Mouse (Mus musculus): ENCODE data around the gene Smarcad1. TPM values are rescaled to one million over a fixed set of nuclear protein-coding genes. Genes with fewer than 3 reads are reported as not detected.

The Smarcad1 gene
- polyA plus RNA-seq, 1 experiment, result 3.9 TPM

GRCm38 (mm10) chr6:65140082-65140749 lies 97.8 kb downstream of the Smarcad1 start:
- no peak for TF ChIP-seq POLR2A (IDR thresholded peaks at IDR 0.05; ENCODE audit: low read depth, low read length)
- Histone ChIP-seq H3K4me1 (ENCODE audit: control insufficient read depth, insufficient read depth, insufficient read length, low read length) (no peaks in the 10 kb centered on the region; the same call in 1 of the 2 replicates), H3K27me3 (ENCODE audit: control insufficient read depth, insufficient read depth, low read length) (no peaks in the 10 kb centered on the region), H3K36me3 (ENCODE audit: control insufficient read depth, insufficient read depth, low read length) (no peaks in the 10 kb centered on the region), H3K4me3 (ENCODE audit: low read depth, low read length) (no peak overlapping the region), H3K27ac (ENCODE audit: insufficient read depth, low read depth, low read length) (no peak overlapping the region)
- 75% methylated on average over 5 of the region's 5 CpGs for WGBS

GRCm38 (mm10) chr6:65140750-65141243 lies 98.4 kb downstream of the Smarcad1 start:
- H3K36me3 ChIP-seq (ENCODE audit: control insufficient read depth, insufficient read depth, low read length), result no peaks in the 10 kb centered on the region
- 61% methylated on average over 6 of the region's 6 CpGs for WGBS

GRCm38 (mm10) chr6:65142316-65142715 lies 99.9 kb downstream of the Smarcad1 start:
- no peak overlapping the region for H3K27ac ChIP-seq (ENCODE audit: insufficient read depth, low read depth, low read length)
- no peaks in the 10 kb centered on the region for H3K27me3 ChIP-seq (ENCODE audit: control insufficient read depth, insufficient read depth, low read length)
- H3K4me1 ChIP-seq (ENCODE audit: control insufficient read depth, insufficient read depth, insufficient read length, low read length), result no peaks in the 10 kb centered on the region; the same call in 1 of the 2 replicates
- WGBS, result 86% methylated on average over 1 of the region's 1 CpGs
- no peaks in the 10 kb centered on the region for H3K36me3 ChIP-seq (ENCODE audit: control insufficient read depth, insufficient read depth, low read length)
- H3K4me3 ChIP-seq (ENCODE audit: low read depth, low read length), result no peak overlapping the region
- no peak for TF ChIP-seq CTCF (IDR thresholded peaks at IDR 0.05; ENCODE audit: extremely low read depth, insufficient read length, insufficient replicate concordance, low read depth, low read length)
- no peak for TF ChIP-seq POLR2A (IDR thresholded peaks at IDR 0.05; ENCODE audit: low read depth, low read length)

More at GRCm38 (mm10) chr6:65140750-65141243, 98.4 kb downstream of the Smarcad1 start:
- no peak overlapping the region for H3K27ac ChIP-seq (ENCODE audit: insufficient read depth, low read depth, low read length)
- no peak overlapping the region for H3K4me3 ChIP-seq (ENCODE audit: low read depth, low read length)
- no peak for TF ChIP-seq POLR2A (IDR thresholded peaks at IDR 0.05; ENCODE audit: low read depth, low read length)
- TF ChIP-seq CTCF (IDR thresholded peaks at IDR 0.05; ENCODE audit: extremely low read depth, insufficient read length, insufficient replicate concordance, low read depth, low read length), result no peak
- H3K27me3 ChIP-seq (ENCODE audit: control insufficient read depth, insufficient read depth, low read length), result no peaks in the 10 kb centered on the region
- no peaks in the 10 kb centered on the region; the same call in 1 of the 2 replicates for H3K4me1 ChIP-seq (ENCODE audit: control insufficient read depth, insufficient read depth, insufficient read length, low read length)

- Histone ChIP-seq H3K4me1 (ENCODE audit: control insufficient read depth, insufficient read depth, insufficient read length, low read length) (no peaks in the 10 kb centered on the region; the same call in 1 of the 2 replicates), H3K27ac (ENCODE audit: insufficient read depth, low read depth, low read length) (peak within 1 kb of the TSS; percentile 55), H3K4me3 (ENCODE audit: low read depth, low read length) (peak within 1 kb of the TSS; percentile 21; the same call in 1 of the 2 replicates), H3K27me3 (ENCODE audit: control insufficient read depth, insufficient read depth, low read length) (no peaks in the 10 kb centered on the region), H3K36me3 (ENCODE audit: control insufficient read depth, insufficient read depth, low read length) (no peaks in the 10 kb centered on the region)
- TF ChIP-seq POLR2A (IDR thresholded peaks at IDR 0.05; ENCODE audit: low read depth, low read length) (no peak), CTCF (IDR thresholded peaks at IDR 0.05; ENCODE audit: extremely low read depth, insufficient read length, insufficient replicate concordance, low read depth, low read length) (no peak)
- 10% methylated on average over 16 of the region's 16 CpGs for WGBS
Observed at GRCm38 (mm10) chr6:65144621-65145205, 102.3 kb downstream of the Smarcad1 start, which contains the start of gene Hpgds. Hpgds (minus strand) TSS chr6:65144908.

- TF ChIP-seq CTCF (IDR thresholded peaks at IDR 0.05; ENCODE audit: extremely low read depth, insufficient read length, insufficient replicate concordance, low read depth, low read length) (no peak), POLR2A (IDR thresholded peaks at IDR 0.05; ENCODE audit: low read depth, low read length) (no peak)
- Histone ChIP-seq H3K4me3 (ENCODE audit: low read depth, low read length) (no peak overlapping the region), H3K4me1 (ENCODE audit: control insufficient read depth, insufficient read depth, insufficient read length, low read length) (peaks cover 3% of the 10 kb centered on the region), H3K27ac (ENCODE audit: insufficient read depth, low read depth, low read length) (no peak overlapping the region), H3K36me3 (ENCODE audit: control insufficient read depth, insufficient read depth, low read length) (no peaks in the 10 kb centered on the region), H3K27me3 (ENCODE audit: control insufficient read depth, insufficient read depth, low read length) (no peaks in the 10 kb centered on the region)
- 85% methylated on average over 4 of the region's 4 CpGs for WGBS
Observed at GRCm38 (mm10) chr6:65146363-65146762, 104.0 kb downstream of the Smarcad1 start.

GRCm38 (mm10) chr6:65150703-65151102 lies 108.3 kb downstream of the Smarcad1 start:
- WGBS, result 43% methylated on average over 22 of the region's 22 CpGs
- no peak for TF ChIP-seq CTCF (IDR thresholded peaks at IDR 0.05; ENCODE audit: extremely low read depth, insufficient read length, insufficient replicate concordance, low read depth, low read length)
- no peak for TF ChIP-seq POLR2A (IDR thresholded peaks at IDR 0.05; ENCODE audit: low read depth, low read length)
- H3K4me1 ChIP-seq (ENCODE audit: control insufficient read depth, insufficient read depth, insufficient read length, low read length), result peaks cover 3% of the 10 kb centered on the region; the same call in 1 of the 2 replicates

GRCm38 (mm10) chr6:65153570-65153969 lies 111.2 kb downstream of the Smarcad1 start:
- TF ChIP-seq CTCF (IDR thresholded peaks at IDR 0.05; ENCODE audit: extremely low read depth, insufficient read length, insufficient replicate concordance, low read depth, low read length) (no peak), POLR2A (IDR thresholded peaks at IDR 0.05; ENCODE audit: low read depth, low read length) (no peak)
- Histone ChIP-seq H3K27me3 (ENCODE audit: control insufficient read depth, insufficient read depth, low read length) (no peaks in the 10 kb centered on the region), H3K36me3 (ENCODE audit: control insufficient read depth, insufficient read depth, low read length) (no peaks in the 10 kb centered on the region), H3K27ac (ENCODE audit: insufficient read depth, low read depth, low read length) (no peak overlapping the region), H3K4me1 (ENCODE audit: control insufficient read depth, insufficient read depth, insufficient read length, low read length) (peaks cover 4% of the 10 kb centered on the region), H3K4me3 (ENCODE audit: low read depth, low read length) (no peak overlapping the region)
- 82% methylated on average over 3 of the region's 3 CpGs for WGBS

More at GRCm38 (mm10) chr6:65150703-65151102, 108.3 kb downstream of the Smarcad1 start:
- H3K27ac ChIP-seq (ENCODE audit: insufficient read depth, low read depth, low read length), result no peak overlapping the region
- H3K4me3 ChIP-seq (ENCODE audit: low read depth, low read length), result no peak overlapping the region
- no peaks in the 10 kb centered on the region for H3K27me3 ChIP-seq (ENCODE audit: control insufficient read depth, insufficient read depth, low read length)
- H3K36me3 ChIP-seq (ENCODE audit: control insufficient read depth, insufficient read depth, low read length), result no peaks in the 10 kb centered on the region

Data from small intestine, adult 2 months (tissue).